Mouse (Mus musculus): Measurements from ENCODE around the gene Spock2. TPM values are rescaled to one million over a fixed set of nuclear protein-coding genes. Genes with fewer than 3 reads are reported as not detected.

Spock2 gene
- 17.7 and 20.4 TPM in 2 replicates for polyA plus RNA-seq (2016; fragmentation: Nextera tagmentation; extraction: Ambion mirVana)

- Histone ChIP-seq H3K4me3 (peak within 1 kb of the TSS; percentile 71), H3K27ac (peak within 1 kb of the TSS; percentile 89), H3K9me3 (no peaks in the 10 kb centered on the region), H3K27me3 (ENCODE audit: insufficient read depth, poor library complexity, severe bottlenecking) (peaks cover 71% of the 10 kb centered on the region), H3K36me3 (no peaks in the 10 kb centered on the region), H3K4me1 (replicated peaks) (peaks cover 49% of the 10 kb centered on the region)
- under 1% methylated on average over 22 of the region's 22 CpGs for WGBS
- no peak for DNase-seq (ENCODE audit: low spot score)
These were observed at the start of gene Spock2 for GRCm38 (mm10) chr10:60106146-60106530. TSS of gene Spock2 (plus strand) at chr10:60106219.

GRCm38 (mm10) chr10:60062173-60062572, 43.8 kb upstream of the Spock2 start:
- DNase-seq (ENCODE audit: low spot score) = no peak
- 81% methylated on average over 5 of the region's 5 CpGs for WGBS
- peaks cover 5% of the 10 kb centered on the region; the same call in 1 of the 2 replicates for H3K36me3 ChIP-seq
- H3K27me3 ChIP-seq (ENCODE audit: insufficient read depth, poor library complexity, severe bottlenecking) = no peaks in the 10 kb centered on the region
- no peak overlapping the region for H3K4me3 ChIP-seq
- 0 out of 2 replicates have a peak, but pooled peaks cover 4% of the 10 kb centered on the region for H3K4me1 ChIP-seq (replicated peaks)
- H3K9me3 ChIP-seq = 0 out of 2 replicates have a peak, but pooled peaks cover 8% of the 10 kb centered on the region
- no peak overlapping the region for H3K27ac ChIP-seq

GRCm38 (mm10) chr10:60062931-60063330, 43.1 kb upstream of the Spock2 start:
- 0 out of 2 replicates have a peak, but pooled peaks cover 4% of the 10 kb centered on the region for H3K4me1 ChIP-seq (replicated peaks)
- no peak overlapping the region for H3K4me3 ChIP-seq
- H3K27me3 ChIP-seq (ENCODE audit: insufficient read depth, poor library complexity, severe bottlenecking) = no peaks in the 10 kb centered on the region
- H3K27ac ChIP-seq = no peak overlapping the region
- DNase-seq (ENCODE audit: low spot score) = no peak
- peaks cover 3% of the 10 kb centered on the region; the same call in 1 of the 2 replicates for H3K36me3 ChIP-seq
- 44% methylated on average over 5 of the region's 5 CpGs for WGBS
- 0 out of 2 replicates have a peak, but pooled peaks cover under 1% of the 10 kb centered on the region for H3K9me3 ChIP-seq

GRCm38 (mm10) chr10:60066524-60066923, 39.5 kb upstream of the Spock2 start:
- peak; percentile 33 for DNase-seq (ENCODE audit: low spot score)
- Histone ChIP-seq H3K9me3 (no peaks in the 10 kb centered on the region), H3K36me3 (peaks cover 3% of the 10 kb centered on the region; the same call in 1 of the 2 replicates), H3K27me3 (ENCODE audit: insufficient read depth, poor library complexity, severe bottlenecking) (no peaks in the 10 kb centered on the region), H3K4me1 (replicated peaks) (0 out of 2 replicates have a peak, but pooled peaks cover 1% of the 10 kb centered on the region), H3K4me3 (no peak overlapping the region), H3K27ac (no peak overlapping the region)
- WGBS = 74% methylated on average over 3 of the region's 3 CpGs

DNA sequence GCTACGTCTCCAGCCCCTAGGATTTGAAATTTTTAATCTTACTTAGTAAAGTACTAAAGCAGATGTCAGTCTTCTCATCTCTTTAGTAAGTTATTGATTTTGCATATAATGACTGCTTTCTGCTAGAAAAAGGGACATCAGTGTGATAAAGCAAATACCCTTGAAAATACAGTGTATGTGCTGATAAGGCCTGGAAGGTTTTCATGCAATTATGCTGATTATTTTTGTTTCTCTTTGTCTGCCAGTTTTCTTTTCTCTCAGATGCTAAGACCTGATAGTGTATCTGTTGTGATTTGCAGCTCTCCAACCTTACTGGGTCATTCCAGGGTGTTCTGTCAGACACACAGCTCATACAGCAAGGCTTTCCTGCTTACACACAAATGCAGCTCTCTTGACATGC, 30.9 kb upstream of the Spock2 start:
- Histone ChIP-seq H3K27ac (no peak overlapping the region), H3K27me3 (ENCODE audit: insufficient read depth, poor library complexity, severe bottlenecking) (no peaks in the 10 kb centered on the region), H3K4me3 (no peak overlapping the region), H3K9me3 (no peaks in the 10 kb centered on the region), H3K4me1 (replicated peaks) (peaks cover 5% of the 10 kb centered on the region), H3K36me3 (no peaks in the 10 kb centered on the region)
- no peak for DNase-seq (ENCODE audit: low spot score)
- 74% methylated on average over 1 of the region's 1 CpGs for WGBS

DNA sequence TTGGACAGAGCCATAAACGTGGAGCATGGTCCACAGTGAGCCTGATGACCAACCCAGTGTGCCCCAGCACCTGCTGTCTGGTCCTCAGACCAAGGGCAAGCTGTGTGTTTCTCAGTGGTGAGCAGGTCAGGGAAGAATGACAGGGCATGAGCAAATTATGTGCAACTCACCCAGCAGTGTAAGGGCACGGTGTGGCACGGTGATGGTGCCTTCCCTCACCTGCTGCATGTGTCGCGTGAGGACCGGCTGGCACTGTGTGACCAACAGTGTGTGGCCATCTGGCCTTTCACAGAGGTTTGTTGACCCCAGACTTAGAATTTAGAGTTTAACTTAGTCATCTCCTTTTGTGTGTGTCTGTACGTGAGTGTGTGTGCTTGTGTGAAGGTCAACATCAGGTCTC, 28.8 kb upstream of the Spock2 start:
- 95% methylated on average over 7 of the region's 7 CpGs for WGBS
- no peaks in the 10 kb centered on the region for H3K9me3 ChIP-seq
- no peaks in the 10 kb centered on the region for H3K36me3 ChIP-seq
- peaks cover 22% of the 10 kb centered on the region for H3K4me1 ChIP-seq (replicated peaks)
- no peaks in the 10 kb centered on the region for H3K27me3 ChIP-seq (ENCODE audit: insufficient read depth, poor library complexity, severe bottlenecking)
- DNase-seq (ENCODE audit: low spot score) = no peak
- no peak overlapping the region for H3K27ac ChIP-seq
- no peak overlapping the region for H3K4me3 ChIP-seq

DNA sequence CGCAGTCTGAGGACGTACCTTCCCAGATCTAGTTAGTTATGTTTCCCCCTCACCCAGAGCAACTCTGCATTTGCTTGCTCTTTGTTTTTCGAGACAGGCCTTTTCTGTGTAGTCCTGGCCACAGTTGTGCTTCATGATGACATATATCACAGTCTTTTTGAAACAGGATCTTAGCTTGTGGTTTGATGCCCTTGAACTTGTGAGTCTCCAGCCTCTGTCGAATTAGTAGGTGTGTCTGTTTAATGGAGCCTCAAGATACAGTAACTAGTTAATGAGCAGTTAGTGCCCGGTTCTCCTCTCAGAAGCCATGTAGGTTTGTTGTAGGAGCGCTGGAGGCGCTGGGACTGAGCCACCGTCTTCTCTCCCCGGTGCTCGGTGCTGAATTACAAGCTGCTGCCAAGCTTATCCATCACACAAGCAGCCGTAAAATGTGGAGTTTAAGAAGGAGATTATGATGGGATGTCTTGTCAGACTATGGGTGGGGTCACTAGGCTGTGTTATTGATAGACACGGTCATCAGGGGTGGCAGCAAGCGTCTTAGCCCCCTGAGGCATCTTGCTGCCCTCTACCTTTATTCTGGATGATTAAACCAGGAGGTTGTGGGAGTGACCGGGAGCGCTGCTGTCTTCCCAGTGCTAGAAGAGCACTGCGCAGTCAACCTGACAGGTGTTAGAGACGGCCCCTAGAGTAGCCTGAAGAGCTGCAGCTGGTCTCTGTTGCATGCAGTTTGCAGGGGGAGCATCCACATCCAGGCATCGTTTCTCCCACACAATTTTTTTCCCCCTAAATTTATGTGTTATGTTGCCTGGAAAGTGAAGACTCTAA, 28.1 kb upstream of the Spock2 start:
- H3K4me1 ChIP-seq (replicated peaks) = peaks cover 25% of the 10 kb centered on the region
- no peaks in the 10 kb centered on the region for H3K36me3 ChIP-seq
- H3K9me3 ChIP-seq = no peaks in the 10 kb centered on the region
- H3K27ac ChIP-seq = no peak overlapping the region
- H3K27me3 ChIP-seq (ENCODE audit: insufficient read depth, poor library complexity, severe bottlenecking) = no peaks in the 10 kb centered on the region
- H3K4me3 ChIP-seq = no peak overlapping the region
- DNase-seq (ENCODE audit: low spot score) = no peak
- 84% methylated on average over 18 of the region's 18 CpGs for WGBS

DNA sequence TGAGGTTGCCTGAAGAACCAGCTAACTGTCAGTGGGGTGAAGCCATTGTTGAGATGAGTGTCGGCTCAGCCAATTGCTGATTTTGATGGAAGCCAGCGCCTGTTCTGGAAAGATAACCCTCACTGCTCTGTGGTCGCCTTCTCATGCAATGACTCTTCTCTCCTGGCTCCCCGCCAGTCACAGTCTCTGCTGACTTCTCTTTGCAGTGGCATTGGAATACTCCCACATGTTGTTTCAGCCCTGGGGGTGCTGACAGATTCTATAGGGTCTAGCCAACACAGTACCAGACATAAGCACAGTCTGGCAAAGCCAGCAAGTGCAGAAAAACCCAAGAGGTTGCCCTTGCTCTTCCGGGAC, 27.5 kb upstream of the Spock2 start:
- H3K9me3 ChIP-seq = no peaks in the 10 kb centered on the region
- no peaks in the 10 kb centered on the region for H3K36me3 ChIP-seq
- no peak overlapping the region for H3K4me3 ChIP-seq
- H3K27me3 ChIP-seq (ENCODE audit: insufficient read depth, poor library complexity, severe bottlenecking) = no peaks in the 10 kb centered on the region
- 86% methylated on average over 5 of the region's 5 CpGs for WGBS
- DNase-seq (ENCODE audit: low spot score) = no peak
- H3K4me1 ChIP-seq (replicated peaks) = peaks cover 25% of the 10 kb centered on the region
- no peak overlapping the region for H3K27ac ChIP-seq

DNA sequence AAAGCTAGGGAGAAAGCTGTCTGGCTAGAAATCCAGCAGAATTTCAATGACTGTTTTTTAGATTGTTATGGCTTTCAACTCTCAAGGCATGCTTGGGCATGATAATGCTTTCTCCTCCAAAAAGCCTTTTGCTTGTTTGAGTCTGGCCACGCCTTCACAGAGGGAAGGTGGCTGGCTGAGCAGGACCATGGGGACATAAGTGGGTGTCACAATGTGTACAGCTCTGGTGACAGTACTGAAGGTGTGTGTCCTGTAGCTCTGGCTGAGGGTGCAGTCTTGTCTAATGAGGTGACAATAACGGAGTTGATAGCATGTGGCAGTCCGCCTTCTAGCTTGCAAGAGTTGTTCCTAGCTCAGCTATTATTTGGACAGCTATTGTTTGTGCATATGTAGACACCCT, 25.8 kb upstream of the Spock2 start:
- 0 out of 2 replicates have a peak overlapping the region, but pooled peaks have one; percentile 69 for H3K27ac ChIP-seq
- no peaks in the 10 kb centered on the region for H3K9me3 ChIP-seq
- no peak overlapping the region for H3K4me3 ChIP-seq
- WGBS = 74% methylated on average over 3 of the region's 3 CpGs
- no peaks in the 10 kb centered on the region for H3K36me3 ChIP-seq
- no peaks in the 10 kb centered on the region for H3K27me3 ChIP-seq (ENCODE audit: insufficient read depth, poor library complexity, severe bottlenecking)
- no peak for DNase-seq (ENCODE audit: low spot score)
- peaks cover 25% of the 10 kb centered on the region for H3K4me1 ChIP-seq (replicated peaks)

DNA sequence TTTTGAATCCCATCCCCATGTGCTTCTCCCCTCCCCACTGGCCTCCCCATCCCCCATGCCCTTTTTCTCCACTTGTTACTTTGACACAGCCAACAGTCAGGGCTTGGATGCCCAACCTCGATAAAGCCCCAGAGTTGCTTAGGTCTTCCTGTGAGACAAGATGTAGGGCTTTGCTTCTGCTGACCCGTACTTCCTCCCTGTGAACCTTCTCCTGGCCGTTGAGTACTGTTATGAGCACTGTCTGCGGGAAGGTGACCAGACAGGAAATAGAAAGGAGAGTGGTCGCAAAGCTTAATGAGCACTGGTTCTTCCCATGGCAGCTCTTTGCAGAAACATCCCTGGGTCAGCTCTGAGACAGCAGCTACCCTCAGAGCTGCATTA, 25.4 kb upstream of the Spock2 start:
- 64% methylated on average over 5 of the region's 5 CpGs for WGBS

DNA sequence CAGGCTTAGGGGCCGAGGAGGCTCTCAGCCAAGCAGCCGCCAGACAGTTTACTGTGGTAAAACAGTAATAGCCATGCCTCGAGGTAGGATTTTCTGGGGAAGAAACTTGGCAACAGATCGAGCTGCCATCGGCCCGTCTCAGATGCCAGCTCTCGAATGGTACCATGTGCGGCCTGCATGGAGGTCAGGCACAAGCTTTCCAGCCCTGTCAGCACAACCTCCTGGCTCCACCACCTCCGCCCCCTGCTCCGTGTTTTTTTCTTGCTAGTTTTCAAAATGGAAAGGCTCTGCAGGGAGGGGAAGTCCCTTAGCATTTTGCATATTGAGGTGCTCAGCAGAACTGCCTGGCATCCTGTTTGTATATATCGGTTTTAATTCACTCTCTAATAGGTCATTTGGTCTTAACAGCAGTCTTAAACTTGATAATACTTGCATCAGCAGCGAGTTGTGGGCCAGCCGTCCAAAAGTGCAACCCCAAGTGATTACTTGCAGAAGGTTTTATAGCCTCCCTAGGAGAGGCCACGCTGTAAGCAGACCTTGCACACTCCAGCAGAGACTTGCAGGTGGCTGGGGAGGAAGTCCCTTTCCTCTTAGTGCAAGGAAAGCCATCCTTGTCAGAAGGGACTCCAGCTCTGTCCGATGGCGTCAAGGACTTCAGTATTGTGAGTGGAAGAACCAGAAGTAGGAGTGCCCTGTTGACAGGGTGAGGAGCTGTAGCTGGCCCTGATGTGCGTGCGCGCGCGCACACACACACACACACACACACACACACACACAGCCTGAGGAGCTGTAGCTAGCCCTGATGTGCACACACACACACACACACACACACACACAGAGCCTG, 24.8 kb upstream of the Spock2 start:
- no peak for DNase-seq (ENCODE audit: low spot score)
- Histone ChIP-seq H3K9me3 (no peaks in the 10 kb centered on the region), H3K36me3 (no peaks in the 10 kb centered on the region), H3K27ac (peak overlapping the region; percentile 69), H3K4me1 (replicated peaks) (peaks cover 25% of the 10 kb centered on the region), H3K27me3 (ENCODE audit: insufficient read depth, poor library complexity, severe bottlenecking) (no peaks in the 10 kb centered on the region), H3K4me3 (no peak overlapping the region)
- WGBS = 78% methylated on average over 21 of the region's 21 CpGs

More for the DNA sequence above, 25.4 kb upstream of the Spock2 start:
- H3K27ac ChIP-seq = peak overlapping the region; percentile 69; the same call in 1 of the 2 replicates
- no peaks in the 10 kb centered on the region for H3K9me3 ChIP-seq
- no peak for DNase-seq (ENCODE audit: low spot score)
- no peak overlapping the region for H3K4me3 ChIP-seq
- H3K36me3 ChIP-seq = no peaks in the 10 kb centered on the region
- no peaks in the 10 kb centered on the region for H3K27me3 ChIP-seq (ENCODE audit: insufficient read depth, poor library complexity, severe bottlenecking)
- peaks cover 25% of the 10 kb centered on the region for H3K4me1 ChIP-seq (replicated peaks)

GRCm38 (mm10) chr10:60081905-60082304, 24.1 kb upstream of the Spock2 start:
- Histone ChIP-seq H3K36me3 (no peaks in the 10 kb centered on the region), H3K27ac (0 out of 2 replicates have a peak overlapping the region, but pooled peaks have one; percentile 69), H3K4me1 (replicated peaks) (peaks cover 25% of the 10 kb centered on the region), H3K4me3 (no peak overlapping the region), H3K27me3 (ENCODE audit: insufficient read depth, poor library complexity, severe bottlenecking) (no peaks in the 10 kb centered on the region), H3K9me3 (no peaks in the 10 kb centered on the region)
- WGBS = 66% methylated on average over 5 of the region's 5 CpGs
- DNase-seq (ENCODE audit: low spot score) = no peak

DNA sequence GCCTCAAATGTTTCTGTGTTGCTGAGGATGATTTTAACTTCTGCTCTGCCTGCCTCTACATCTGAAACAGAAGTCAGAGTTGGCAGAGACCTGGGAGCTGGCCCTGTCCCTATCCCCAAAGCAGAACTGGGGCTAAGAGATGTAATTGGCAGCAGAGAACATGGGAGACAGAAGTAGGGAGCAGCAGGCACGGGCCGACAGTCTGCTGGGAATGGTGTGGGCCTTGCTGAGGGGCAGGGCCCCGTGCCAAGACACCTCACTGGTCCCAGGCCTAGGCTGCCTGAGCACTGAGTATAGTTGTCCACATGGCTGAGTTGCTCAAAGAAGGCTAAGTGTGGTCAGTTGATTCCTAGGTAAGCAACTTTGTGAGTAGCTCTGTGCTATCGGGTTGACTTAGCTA, 22.0 kb upstream of the Spock2 start:
- Histone ChIP-seq H3K36me3 (no peaks in the 10 kb centered on the region), H3K9me3 (no peaks in the 10 kb centered on the region), H3K4me3 (no peak overlapping the region), H3K27me3 (ENCODE audit: insufficient read depth, poor library complexity, severe bottlenecking) (no peaks in the 10 kb centered on the region), H3K4me1 (replicated peaks) (peaks cover 21% of the 10 kb centered on the region), H3K27ac (no peak overlapping the region)
- 90% methylated on average over 4 of the region's 4 CpGs for WGBS
- DNase-seq (ENCODE audit: low spot score) = no peak

All from hindbrain, embryonic 10.5 days (tissue).